Mouse (Mus musculus) testis, postnatal 10 days (tissue): ENCODE results near the gene Pskh1.

Source experiments
- DNase-seq: peaks from one replicate; pipeline ENCODE4 v3.0.0; 2021; ENCODE audit warnings: low spot score

Pskh1 gene

DNA sequence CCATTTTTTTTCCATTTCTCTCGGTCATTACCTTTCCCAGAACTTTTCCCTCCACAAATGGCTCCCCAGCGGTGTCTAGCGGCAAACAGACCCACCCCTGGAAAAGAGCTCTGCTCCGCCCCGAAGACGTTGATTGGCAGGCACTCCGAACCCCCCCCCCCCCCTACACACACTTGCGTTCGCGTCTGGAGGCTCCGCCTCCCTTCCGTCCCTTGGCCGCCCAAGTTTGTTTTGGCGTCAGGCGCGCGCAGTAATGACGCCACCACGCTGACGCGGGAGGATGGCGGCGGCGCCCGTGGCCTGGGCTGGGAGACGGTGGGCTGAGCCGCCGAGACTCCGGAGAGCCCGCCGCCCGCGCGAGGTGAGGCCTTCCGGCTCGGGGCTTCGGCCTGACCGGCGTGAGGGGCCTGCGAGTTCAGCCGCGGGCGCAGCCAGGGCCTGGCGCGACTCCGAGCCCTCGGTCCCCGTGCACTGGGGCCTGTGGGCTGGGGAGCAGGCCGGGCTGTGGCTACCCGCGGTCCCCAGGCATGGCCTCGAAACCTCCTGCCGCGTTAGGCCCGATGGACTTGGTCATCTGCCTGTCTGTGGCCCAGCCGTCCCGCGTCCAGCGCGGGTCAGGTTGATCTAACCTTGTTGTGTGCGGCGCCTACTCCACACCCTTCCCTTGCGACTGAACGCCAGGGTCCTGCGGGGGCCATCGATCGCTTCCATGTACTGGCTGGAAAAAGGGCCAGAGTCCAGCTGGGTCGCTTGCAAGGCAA is at the start of gene Pskh1:
Gene Pskh1 (plus strand): TSS at position 262 of the 761 bp plus-strand sequence.
- peak; percentile 95 for DNase-seq

- no peak for DNase-seq
Observed at GRCm38 (mm10) chr8:105850611-105851010, 49.6 kb upstream of the Pskh1 start.

GRCm38 (mm10) chr8:105851651-105852143 is 48.5 kb upstream of the Pskh1 start:
- DNase-seq: peak; percentile 92

GRCm38 (mm10) chr8:105852146-105852729 is 48.0 kb upstream of the Pskh1 start:
- no peak for DNase-seq

DNA sequence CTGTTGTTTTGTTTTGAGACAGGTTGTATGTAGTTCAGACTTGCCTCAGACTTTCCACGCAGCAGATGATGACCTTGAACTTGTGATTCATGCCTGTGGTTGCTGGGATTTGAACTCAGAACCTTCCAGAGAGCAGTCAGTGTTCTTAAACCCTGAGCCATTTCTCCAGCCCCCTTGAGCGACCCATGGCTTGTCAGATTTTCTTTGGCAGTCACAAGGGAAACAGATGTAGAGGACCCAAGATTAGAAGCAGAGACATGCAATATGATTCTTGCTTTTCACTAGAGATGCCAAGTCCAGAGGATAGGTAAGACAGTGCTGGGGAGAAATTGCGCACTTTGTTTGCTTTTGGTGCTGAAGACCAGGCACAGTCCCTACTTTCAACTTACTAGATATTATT is 47.1 kb upstream of the Pskh1 start, which contains the start of gene Cenpt:
Gene Cenpt (minus strand): TSS at position 101 of the 400 bp plus-strand sequence.
- no peak for DNase-seq

DNA sequence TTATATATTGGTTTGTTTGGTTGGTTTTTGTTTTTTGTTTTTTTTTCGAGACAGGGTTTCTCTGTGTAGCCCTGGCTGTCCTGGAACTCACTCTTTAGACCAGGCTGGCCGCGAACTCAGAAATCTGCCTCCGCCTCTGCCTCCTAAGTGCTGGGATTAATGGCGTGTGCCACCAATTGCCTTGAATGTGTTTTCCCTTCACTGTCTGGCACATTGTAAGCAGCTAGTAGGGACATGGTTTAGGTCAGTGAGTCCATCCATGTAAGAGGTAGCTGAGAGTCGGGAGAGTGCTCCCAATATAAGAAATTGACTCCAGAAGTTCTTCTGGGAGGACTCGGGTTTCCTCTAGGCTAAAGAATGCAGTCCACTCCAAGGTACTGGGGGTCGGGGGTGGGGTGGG is 45.9 kb upstream of the Pskh1 start:
- DNase-seq: no peak

DNA sequence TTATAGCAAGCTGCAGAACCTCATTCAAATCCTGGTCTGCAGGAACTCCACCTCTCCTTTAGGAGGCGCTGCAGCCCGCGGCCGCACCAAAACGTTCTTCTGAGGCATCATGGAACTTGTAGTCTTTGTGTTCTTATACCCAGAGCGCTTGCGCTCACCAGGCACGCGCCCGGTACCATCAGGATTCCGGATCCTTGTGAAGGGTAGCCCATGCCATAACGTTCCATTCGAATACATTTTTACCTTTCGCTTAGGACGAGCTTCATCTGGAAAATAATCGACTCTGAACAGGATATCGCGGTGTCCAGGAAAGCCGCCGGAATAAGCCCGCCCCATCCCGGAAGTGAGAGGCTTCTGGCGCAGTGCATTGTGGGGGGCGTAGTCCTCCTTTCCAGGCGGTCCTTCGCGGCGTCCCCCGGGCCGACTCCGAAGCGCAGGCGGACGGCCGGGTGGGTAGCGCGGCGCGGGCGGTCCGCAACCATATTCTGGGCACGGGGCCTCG is 45.5 kb upstream of the Pskh1 start, which contains the start of gene Thap11:
Gene Thap11 (plus strand): TSS at position 418 of the 502 bp plus-strand sequence.
- peak; percentile 97 for DNase-seq

DNA sequence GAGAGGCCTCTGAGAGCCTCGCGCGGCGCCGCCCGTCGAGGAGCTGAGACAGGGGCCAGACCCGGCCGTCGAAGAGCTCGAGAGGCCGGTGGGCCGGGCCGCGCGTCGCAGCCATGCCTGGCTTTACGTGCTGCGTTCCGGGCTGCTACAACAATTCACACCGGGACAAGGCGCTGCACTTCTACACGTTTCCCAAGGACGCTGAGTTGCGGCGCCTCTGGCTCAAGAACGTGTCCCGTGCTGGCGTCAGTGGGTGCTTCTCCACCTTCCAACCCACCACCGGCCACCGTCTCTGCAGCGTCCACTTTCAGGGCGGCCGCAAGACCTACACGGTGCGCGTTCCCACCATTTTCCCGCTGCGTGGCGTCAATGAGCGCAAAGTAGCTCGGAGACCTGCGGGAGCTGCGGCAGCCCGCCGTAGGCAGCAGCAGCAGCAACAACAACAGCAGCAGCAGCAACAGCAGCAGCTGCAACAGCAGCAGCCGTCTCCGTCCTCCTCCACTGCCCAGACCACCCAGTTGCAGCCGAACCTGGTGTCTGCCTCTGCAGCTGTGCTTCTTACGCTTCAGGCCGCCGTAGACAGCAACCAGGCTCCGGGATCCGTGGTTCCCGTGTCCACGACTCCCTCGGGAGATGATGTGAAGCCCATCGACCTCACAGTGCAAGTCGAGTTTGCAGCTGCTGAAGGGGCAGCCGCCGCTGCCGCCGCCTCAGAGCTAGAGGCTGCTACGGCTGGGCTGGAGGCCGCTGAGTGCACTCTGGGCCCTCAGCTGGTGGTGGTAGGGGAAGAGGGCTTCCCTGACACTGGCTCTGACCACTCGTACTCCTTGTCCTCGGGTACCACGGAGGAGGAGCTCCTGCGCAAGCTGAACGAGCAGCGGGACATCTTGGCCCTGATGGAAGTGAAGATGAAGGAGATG is 44.7 kb upstream of the Pskh1 start:
- DNase-seq: peak; percentile 67

- no peak for DNase-seq
Observed at GRCm38 (mm10) chr8:105856168-105856835, 43.9 kb upstream of the Pskh1 start.

- DNase-seq: no peak
Observed at GRCm38 (mm10) chr8:105858495-105858894, 41.7 kb upstream of the Pskh1 start.

DNA sequence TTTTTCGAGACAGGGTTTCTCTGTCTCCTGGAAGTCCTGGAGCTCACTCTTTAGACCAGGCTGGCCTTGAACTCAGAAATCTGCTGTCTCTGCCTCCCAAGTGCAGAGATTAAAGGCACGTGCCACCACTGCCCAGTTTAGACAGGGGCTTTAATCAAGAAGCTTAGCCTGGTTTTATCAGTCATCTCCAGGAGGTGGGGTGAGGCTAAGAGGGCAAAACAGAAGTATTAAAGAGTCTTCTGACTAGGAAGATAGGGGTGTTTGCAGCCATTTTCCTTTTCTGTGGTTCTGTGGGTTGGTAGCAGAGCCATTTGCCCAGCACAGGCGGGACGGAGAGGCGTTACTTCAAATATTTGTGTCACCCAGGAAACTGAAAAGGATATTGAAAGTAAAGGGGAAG is 40.9 kb upstream of the Pskh1 start:
- DNase-seq: no peak

DNA sequence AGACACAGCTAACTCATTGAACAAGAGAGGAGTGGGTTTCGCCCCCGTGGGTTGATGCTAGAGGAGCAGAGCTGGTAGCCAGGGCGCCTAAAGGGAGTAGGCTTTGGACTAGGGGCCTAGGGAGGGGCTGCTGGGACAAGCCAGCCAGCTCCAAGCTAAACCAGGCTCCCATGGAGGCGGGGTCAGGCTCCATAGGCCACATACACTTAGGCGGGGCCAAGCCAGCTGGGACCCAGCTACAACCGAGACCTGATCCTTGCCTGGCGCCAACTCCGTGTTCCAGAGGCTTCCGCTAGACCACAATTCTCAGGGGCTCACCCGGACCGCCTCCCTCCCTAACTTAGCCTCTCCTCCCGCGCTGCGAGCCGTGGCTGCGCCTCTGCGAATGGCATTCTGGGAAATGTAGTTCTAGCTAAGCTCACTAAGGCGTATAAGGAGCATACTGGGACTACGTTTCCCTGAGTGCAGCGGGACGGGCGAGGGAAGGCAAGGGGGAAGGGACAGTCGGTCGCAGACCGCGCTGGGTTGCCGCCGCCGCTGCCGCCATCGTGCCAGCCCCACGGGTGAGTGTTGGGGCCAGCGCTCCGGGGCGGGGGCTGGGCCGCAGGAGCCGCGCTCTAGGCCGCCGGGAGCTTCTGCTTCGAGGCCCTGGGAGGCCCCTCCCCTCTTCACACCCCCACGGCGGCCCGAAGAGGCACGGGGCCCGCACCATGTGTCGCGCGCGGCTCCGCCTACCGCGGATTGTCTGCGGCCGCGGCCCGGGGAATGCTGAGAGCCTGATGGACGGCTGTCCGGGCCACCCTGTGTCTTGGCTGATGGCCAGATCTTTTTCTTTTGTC is 39.9 kb upstream of the Pskh1 start, which contains the start of gene Nutf2:
Gene Nutf2 (plus strand): TSS at position 438 of the 839 bp plus-strand sequence.
- DNase-seq: peak; percentile 90

DNA sequence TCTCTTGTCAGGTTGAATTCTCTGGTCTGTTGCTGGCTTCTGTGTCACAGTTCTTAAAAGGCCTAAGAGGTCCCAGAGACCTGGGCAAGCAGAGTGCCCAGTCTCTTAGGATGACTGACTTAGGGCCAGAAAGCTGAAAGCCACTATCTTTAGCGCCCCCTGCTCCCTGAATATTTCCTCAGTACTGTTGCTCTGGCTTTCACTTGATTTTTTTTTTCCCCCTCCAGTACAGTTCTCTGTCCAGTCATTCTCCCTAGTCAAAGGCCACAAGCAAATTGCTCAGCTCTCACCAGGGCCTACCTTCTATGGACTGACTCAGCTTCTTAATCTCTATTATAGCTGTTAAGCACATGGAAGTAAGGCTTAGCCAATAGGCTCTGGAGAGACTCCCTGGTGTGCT is 38.3 kb upstream of the Pskh1 start:
- DNase-seq: no peak

- DNase-seq: no peak
Observed at GRCm38 (mm10) chr8:105866364-105867029, 33.7 kb upstream of the Pskh1 start.

DNA sequence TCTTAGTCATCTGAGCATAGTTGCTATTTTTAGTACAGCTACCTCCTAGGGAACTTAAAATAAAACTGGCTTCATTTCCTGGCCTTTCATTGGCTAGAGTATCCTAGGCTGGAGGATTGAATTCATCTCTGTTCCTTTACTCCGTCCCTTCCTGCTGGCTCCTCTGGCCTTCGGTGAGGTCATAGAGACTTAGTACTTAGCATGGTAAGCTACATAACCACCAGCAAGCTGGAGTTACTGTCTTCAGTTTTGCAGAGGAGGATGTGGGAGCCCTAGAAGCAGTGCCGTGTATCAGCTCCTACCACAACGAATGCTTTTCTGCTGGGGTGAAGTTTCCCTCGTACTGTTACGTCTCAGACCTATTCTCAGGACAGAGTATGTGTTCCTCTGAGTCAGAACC is 25.9 kb upstream of the Pskh1 start:
- no peak for DNase-seq

DNA sequence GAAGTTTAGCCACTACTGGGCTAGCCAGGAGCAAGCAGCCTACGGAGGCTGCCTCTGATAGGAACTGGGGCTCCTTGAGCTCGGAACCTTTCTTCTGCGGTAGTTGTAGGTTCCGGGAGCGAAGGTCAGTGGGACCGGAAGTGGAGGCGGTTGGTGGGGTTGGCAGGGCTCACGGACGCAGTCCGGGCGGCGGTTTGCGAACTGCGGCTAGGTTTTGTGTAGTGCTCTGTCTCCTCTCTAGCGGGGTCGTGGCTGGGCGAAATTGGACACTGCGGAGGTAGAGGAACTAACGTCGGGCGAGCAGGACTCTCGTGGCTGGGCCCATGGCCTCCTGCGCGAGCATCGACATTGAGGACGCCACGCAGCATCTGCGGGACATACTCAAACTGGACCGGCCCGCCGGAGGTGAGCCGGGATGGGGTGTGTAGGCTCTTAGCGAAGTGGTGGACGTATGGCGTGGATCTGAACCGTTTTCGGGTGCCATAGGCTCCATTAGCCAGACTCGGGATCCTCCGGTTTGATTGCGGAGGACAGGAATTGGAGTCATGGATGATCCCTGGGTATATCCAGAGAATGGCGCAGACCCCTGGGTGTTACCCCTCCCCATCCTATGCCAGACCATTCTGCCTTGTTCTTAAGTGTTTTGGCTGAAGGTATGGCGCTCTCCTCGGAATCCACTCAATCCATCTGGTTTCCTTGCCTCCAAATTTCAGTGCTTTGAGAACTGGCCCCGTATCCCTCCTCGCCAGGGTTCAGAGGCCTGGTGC is 19.3 kb upstream of the Pskh1 start, which contains the start of gene Edc4:
Gene Edc4 (plus strand): TSS at position 128 of the 767 bp plus-strand sequence.
- peak; percentile 89 for DNase-seq

- no peak for DNase-seq
Observed at GRCm38 (mm10) chr8:105889756-105890465, 10.3 kb upstream of the Pskh1 start.

DNA sequence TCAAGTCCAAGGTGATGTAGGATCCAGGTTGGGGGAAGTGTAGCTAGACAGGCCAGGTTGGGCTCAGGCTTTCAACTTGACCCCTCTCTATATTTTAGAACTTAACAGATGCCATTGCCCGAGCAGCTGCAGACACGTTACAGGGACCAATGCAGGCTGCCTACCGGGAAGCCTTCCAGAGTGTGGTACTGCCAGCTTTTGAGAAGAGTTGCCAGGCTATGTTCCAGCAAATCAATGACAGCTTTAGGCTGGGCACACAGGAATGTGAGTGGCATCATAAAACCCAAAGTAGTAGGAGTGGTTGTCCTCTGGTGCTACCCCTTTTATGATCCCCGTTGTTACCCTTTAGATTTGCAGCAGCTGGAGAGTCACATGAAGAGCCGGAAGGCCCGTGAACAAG is 9.4 kb upstream of the Pskh1 start:
- DNase-seq: no peak
